Mouse (Mus musculus): ENCODE data around the gene P2ry10. TPM values are rescaled to one million over a fixed set of nuclear protein-coding genes. Genes with fewer than 3 reads are reported as not detected.

P2ry10 gene
- total and polyA plus RNA-seq, 3 experiments, result not detected

DNA sequence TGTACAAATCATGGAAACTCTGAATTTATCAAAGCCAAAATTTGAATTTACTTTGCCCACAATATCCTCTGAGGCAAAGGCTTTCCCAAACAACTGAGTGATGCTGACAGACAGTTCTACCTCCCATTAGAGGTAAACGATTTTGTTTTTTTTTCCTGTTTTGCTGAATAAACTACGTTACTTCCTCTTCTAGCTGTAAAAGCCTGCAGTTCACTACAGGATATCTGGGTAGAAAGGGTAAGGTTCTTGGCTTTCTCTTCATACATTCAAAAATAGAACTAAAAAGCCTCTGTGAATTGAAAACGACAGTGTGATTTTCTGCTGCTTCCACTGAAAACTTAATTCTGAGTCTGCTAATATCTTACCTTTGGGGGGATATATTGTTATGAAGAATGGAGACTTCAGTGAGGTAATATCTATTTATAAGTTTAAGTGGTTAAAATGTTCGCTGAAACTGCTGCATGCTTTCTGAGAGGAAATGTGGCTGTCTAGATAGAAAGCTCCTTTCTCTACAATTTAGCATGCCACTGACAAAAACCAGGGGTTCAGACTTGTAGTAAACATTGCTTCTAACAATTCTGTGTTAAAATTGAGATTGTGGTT, 61.2 kb downstream of the P2ry10 start:
- Histone ChIP-seq H3K4me1 (ENCODE audit: control insufficient read depth in 1 of 2, insufficient read depth in 2 of 2, low read length in 2 of 2) (no peaks in the 10 kb centered on the region), H3K4me3 (ENCODE audit: control insufficient read depth in 1 of 2, insufficient read depth in 1 of 2, low read depth in 2 of 2, low read length in 2 of 2) (no peak overlapping the region), H3K27ac (ENCODE audit: control insufficient read depth, low read depth, low read length) (no peak overlapping the region), H3K36me3 (ENCODE audit: control insufficient read depth in 1 of 2, insufficient read depth in 2 of 2, low read length in 2 of 2) (no peaks in the 10 kb centered on the region), H3K27me3 (ENCODE audit: control insufficient read depth in 1 of 2, insufficient read depth in 2 of 2, low read length in 2 of 2) (no peaks in the 10 kb centered on the region), H3K9me3 (replicated peaks; ENCODE audit: insufficient read depth, low read length) (no peaks in the 10 kb centered on the region), H3K79me2 (ENCODE audit: control insufficient read depth, insufficient read depth, low read length, poor library complexity) (no peaks in the 10 kb centered on the region), H3K9ac (ENCODE audit: control insufficient read depth, low read depth, low read length, poor library complexity, severe bottlenecking) (no peak overlapping the region)
- DNase-seq (ENCODE audit: low read depth, low spot score), result no peak
- no peak for TF ChIP-seq ETS1 (IDR thresholded peaks at IDR 0.05; ENCODE audit: low read depth, low read length)
- no peak for TF ChIP-seq NELFE (IDR thresholded peaks at IDR 0.05; ENCODE audit: low read depth, low read length)
- no peak for TF ChIP-seq USF1 (IDR thresholded peaks at IDR 0.05; ENCODE audit: low read depth, low read length)
- no peak for TF ChIP-seq GABPA (IDR thresholded peaks at IDR 0.05; ENCODE audit: low read depth, low read length)
- TF ChIP-seq ZMIZ1 (IDR thresholded peaks at IDR 0.05; ENCODE audit: low read depth, low read length), result no peak
- TF ChIP-seq TCF12 (IDR thresholded peaks at IDR 0.05; ENCODE audit: low read depth, low read length), result no peak
- TF ChIP-seq NRF1 (IDR thresholded peaks at IDR 0.05; ENCODE audit: insufficient read depth, low read depth, low read length, poor library complexity, severe bottlenecking), result no peak
- TF ChIP-seq CHD1 (IDR thresholded peaks at IDR 0.05; ENCODE audit: low read depth, low read length), result no peak
- TF ChIP-seq SMC3 (IDR thresholded peaks at IDR 0.05; ENCODE audit: low read depth, low read length), result no peak

DNA sequence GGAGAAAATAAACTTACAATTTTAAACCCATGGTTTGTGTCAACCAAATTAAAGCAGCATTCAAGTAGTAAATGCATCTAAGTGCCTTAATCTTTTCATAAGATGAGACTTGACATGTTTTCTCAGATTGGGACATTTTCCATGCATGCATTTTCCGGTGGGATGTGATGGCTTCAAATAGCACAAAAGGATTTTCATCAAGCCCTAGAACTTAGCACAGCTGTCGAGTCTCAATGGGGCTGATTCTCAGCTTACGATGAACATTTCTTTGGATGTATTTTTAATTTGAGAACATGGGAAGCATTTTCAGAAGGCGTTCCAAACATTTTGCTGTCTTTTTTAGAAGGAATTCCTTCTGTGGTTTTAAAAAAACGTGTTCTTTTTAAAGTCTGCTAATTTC, 61.7 kb downstream of the P2ry10 start:
- Histone ChIP-seq H3K27me3 (ENCODE audit: control insufficient read depth in 1 of 2, insufficient read depth in 2 of 2, low read length in 2 of 2) (no peaks in the 10 kb centered on the region), H3K27ac (ENCODE audit: control insufficient read depth, low read depth, low read length) (no peak overlapping the region), H3K9ac (ENCODE audit: control insufficient read depth, low read depth, low read length, poor library complexity, severe bottlenecking) (no peak overlapping the region), H3K4me1 (ENCODE audit: control insufficient read depth in 1 of 2, insufficient read depth in 2 of 2, low read length in 2 of 2) (no peaks in the 10 kb centered on the region), H3K36me3 (ENCODE audit: control insufficient read depth in 1 of 2, insufficient read depth in 2 of 2, low read length in 2 of 2) (no peaks in the 10 kb centered on the region), H3K4me3 (ENCODE audit: control insufficient read depth in 1 of 2, insufficient read depth in 1 of 2, low read depth in 2 of 2, low read length in 2 of 2) (no peak overlapping the region), H3K9me3 (replicated peaks; ENCODE audit: insufficient read depth, low read length) (no peaks in the 10 kb centered on the region), H3K79me2 (ENCODE audit: control insufficient read depth, insufficient read depth, low read length, poor library complexity) (no peaks in the 10 kb centered on the region)
- TF ChIP-seq TBP (IDR thresholded peaks at IDR 0.05; ENCODE audit: low read depth, low read length) (no peak), ETS1 (IDR thresholded peaks at IDR 0.05; ENCODE audit: low read depth, low read length) (no peak), NELFE (IDR thresholded peaks at IDR 0.05; ENCODE audit: low read depth, low read length) (no peak), ELF1 (IDR thresholded peaks at IDR 0.05; ENCODE audit: low read depth, low read length) (no peak), CHD2 (IDR thresholded peaks at IDR 0.05; ENCODE audit: low read length) (no peak), GABPA (IDR thresholded peaks at IDR 0.05; ENCODE audit: low read depth, low read length) (no peak), RAD21 (IDR thresholded peaks at IDR 0.05; ENCODE audit: low read depth, low read length) (no peak), POLR2AphosphoS2 (IDR thresholded peaks at IDR 0.05; ENCODE audit: low read length) (no peak), TAL1 (IDR thresholded peaks at IDR 0.05; ENCODE audit: low read length) (no peak), USF2 (IDR thresholded peaks at IDR 0.05; ENCODE audit: borderline replicate concordance in 1 of 2, insufficient read depth in 1 of 2, low read depth in 1 of 2, low read length in 2 of 2) (no peak), MAX (IDR thresholded peaks at IDR 0.05; ENCODE audit: low read length) (no peak), EP300 (IDR thresholded peaks at IDR 0.05; ENCODE audit: low read depth in 1 of 2, low read length in 2 of 2) (no peak), MYB (IDR thresholded peaks at IDR 0.05; ENCODE audit: low read depth, low read length) (no peak)
- DNase-seq (ENCODE audit: low read depth, low spot score), result no peak

Data from MEL (cell line).